10 mouse cellular contexts compared by ENCODE assay signal in the genomic region with DNA sequence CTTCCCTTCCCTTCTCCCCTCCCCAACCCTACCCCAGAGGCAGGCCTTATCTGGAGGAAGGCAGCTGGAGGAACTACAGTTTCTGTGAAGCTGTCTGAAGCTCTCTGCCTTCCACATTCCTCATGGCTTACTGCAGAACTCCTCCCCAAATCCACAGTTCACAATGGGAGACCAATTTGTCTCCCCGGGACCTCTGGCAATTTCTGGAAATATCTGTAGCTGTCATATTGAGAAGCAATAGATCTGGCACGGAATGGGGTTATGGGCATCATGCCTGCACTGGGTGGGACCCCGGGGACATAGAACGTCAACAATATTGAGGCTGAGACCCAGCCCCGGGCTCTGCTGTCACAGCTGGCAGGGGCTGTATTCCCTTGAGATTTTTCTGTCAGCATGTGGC. TPM values are rescaled to one million over a fixed set of nuclear protein-coding genes. Genes with fewer than 3 reads are reported as not detected.
DNase-seq lines count a peak whose midpoint lies in the region; ATAC-seq lines count a peak whose summit lies in the region.
"Had no signal": no experiment of that assay in that cellular context is flagged by ENCODE, and none has a peak within 500 bp of the region (broad histone marks: within the 10 kb centered on the region; RNA-seq: fewer than 3 reads in every experiment).

No protein-coding gene starts in this region.

- no peaks in the 10 kb centered on the region for H3K27me3 ChIP-seq in forebrain, embryonic 13.5 days
- no peaks in the 10 kb centered on the region for H3K27me3 ChIP-seq in midbrain, embryonic 13.5 days

- H3K9ac ChIP-seq in forebrain, embryonic 13.5 days = no peak overlapping the region
- H3K9ac ChIP-seq in midbrain, embryonic 13.5 days (replicated peaks) = no peak overlapping the region

- no peak overlapping the region for H3K4me3 ChIP-seq in forebrain, embryonic 13.5 days
- no peak overlapping the region for H3K4me3 ChIP-seq in midbrain, embryonic 13.5 days (replicated peaks)

- intact Hi-C loops in left cerebral cortex, postnatal 4 days (cut with DNase I) = no loop called here
- intact Hi-C loops in heart, postnatal 14 days (cut with DNase I) = no loop called here

- H3K4me2 ChIP-seq in forebrain, embryonic 13.5 days = no peak overlapping the region
- H3K4me2 ChIP-seq in midbrain, embryonic 13.5 days (replicated peaks) = no peak overlapping the region

- no peaks in the 10 kb centered on the region; the same call in 1 of the 2 replicates for H3K9me3 ChIP-seq in forebrain, embryonic 13.5 days (replicated peaks)
- no peaks in the 10 kb centered on the region for H3K9me3 ChIP-seq in midbrain, embryonic 13.5 days

- ATAC-seq in forebrain, embryonic 13.5 days = 0 out of 2 replicates have a peak, but pooled peaks have one; percentile 22
- peak; percentile 37; the same call in 1 of the 2 replicates for ATAC-seq in midbrain, embryonic 13.5 days
- no peak for ATAC-seq in monocyte, adult 5-6 weeks (replicated peaks; ENCODE audit: insufficient number of reproducible peaks, low FRiP score, low TSS enrichment, poor library complexity, severe bottlenecking)

- peak; percentile 59 for DNase-seq in left cerebral cortex, postnatal 4 days
- no peak for DNase-seq in left cerebral cortex, adult 11 months (ENCODE audit: low spot score)
- peak; percentile 56 to 71 for DNase-seq in heart, postnatal 14 days
- no peak for DNase-seq in adrenal gland, postnatal 25 days
- DNase-seq in embryo, embryonic 11 days = no peak

- H3K27ac ChIP-seq in forebrain, embryonic 13.5 days = no peak overlapping the region; the same call in 1 of the 2 replicates
- peak overlapping the region; percentile 51 for H3K27ac ChIP-seq in midbrain, embryonic 13.5 days

- WGBS in forebrain, embryonic 13.5 days = 45% methylated on average over 5 of the region's 5 CpGs
- WGBS in midbrain, embryonic 13.5 days = 44% methylated on average over 5 of the region's 5 CpGs

- H3K36me3 ChIP-seq in forebrain, embryonic 13.5 days (ENCODE audit: poor library complexity, severe bottlenecking) = no peaks in the 10 kb centered on the region
- no peaks in the 10 kb centered on the region for H3K36me3 ChIP-seq in midbrain, embryonic 13.5 days

- peaks cover 7% of the 10 kb centered on the region for H3K4me1 ChIP-seq in forebrain, embryonic 13.5 days
- H3K4me1 ChIP-seq in midbrain, embryonic 13.5 days (replicated peaks) = peaks cover 17% of the 10 kb centered on the region

RNA-seq across cellular contexts. Expression of gene Fabp6, which starts 16.6 kb away (rescaled TPM):
- not detected for total RNA-seq in left cerebral cortex, postnatal 4 days (2021)
- polyA plus RNA-seq in forebrain, embryonic 13.5 days (2015; fragmentation: Nextera tagmentation; extraction: Ambion mirVana) = not detected in 2 replicates
- total RNA-seq in heart, postnatal 14 days (2021) = not detected
- not detected in 2 replicates for polyA plus RNA-seq in midbrain, embryonic 13.5 days (2015; fragmentation: Nextera tagmentation; extraction: Ambion mirVana)
- not detected in 3 replicates for total RNA-seq in monocyte, adult 5-6 weeks (2017)
- total RNA-seq in adrenal gland, postnatal 25 days (2021) = not detected in 2 replicates
- total RNA-seq: liver, adult 2 months had no signal
- polyA plus RNA-seq: embryonic facial prominence, embryonic 11.5 days; liver, adult 2 months had no signal

RNA-seq across cellular contexts. Expression of gene 4933415A04Rik, which starts 31.1 kb away (rescaled TPM):
- total RNA-seq in left cerebral cortex, postnatal 4 days (2021) = 1 to 10 TPM; 1.7 to 2.2 TPM
- polyA plus RNA-seq in forebrain, embryonic 13.5 days (2015; fragmentation: Nextera tagmentation; extraction: Ambion mirVana) = 4.8 TPM in 2 replicates
- 1 to 10 TPM; 1.2 to 1.6 TPM for total RNA-seq in heart, postnatal 14 days (2021)
- polyA plus RNA-seq in midbrain, embryonic 13.5 days (2015; fragmentation: Nextera tagmentation; extraction: Ambion mirVana) = 6.6 and 7.2 TPM in 2 replicates
- total RNA-seq in monocyte, adult 5-6 weeks (2017) = not detected in 3 replicates
- total RNA-seq in adrenal gland, postnatal 25 days (2021) = 1.0 and 1.1 TPM in 2 replicates
- total RNA-seq: liver, adult 2 months had no signal
- polyA plus RNA-seq: liver, adult 2 months had no signal

Comparison
In these comparisons a context has a peak if more than half of its experiments do, and no peak if none do; other contexts are left out.
1. DNase-seq: peak in left cerebral cortex, postnatal 4 days (single experiment) and heart, postnatal 14 days (2 of 2); none in left cerebral cortex, adult 11 months (single experiment), adrenal gland, postnatal 25 days (single experiment) and embryo, embryonic 11 days (single experiment).